Mouse (Mus musculus) limb, embryonic 11.5 days (tissue): ENCODE results near the gene Abt1. TPM values are rescaled to one million over a fixed set of nuclear protein-coding genes. Genes with fewer than 3 reads are reported as not detected.

ENCODE experiments used
- ATAC-seq: fragments of 200-750 bp; cut with Nextera tagmentation; 2 replicates; pipeline ENCODE4 v1.8.0; 2017; ENCODE audit warnings: low read depth; ENCODE audit not compliant: insufficient number of reproducible peaks, low FRiP score, low TSS enrichment
- DNase-seq: peaks from one replicate; pipeline ENCODE4 v3.0.0-alpha.2; 2015; ENCODE audit warnings: low spot score
- H3K27ac ChIP-seq: fragments of 300-500 bp; sonication (generic); replicated peaks from 2 replicates; pipeline ENCODE4 v1.5.1; 2014; ENCODE audit warnings: low read depth, mild to moderate bottlenecking, low read length
- H3K27me3 ChIP-seq: fragments of 300-500 bp; sonication (generic); 2 replicates; pipeline ENCODE4 v1.6.1; 2014; ENCODE audit warnings: mild to moderate bottlenecking, low read length, mixed read lengths; ENCODE audit not compliant: control insufficient read depth, insufficient read depth
- H3K36me3 ChIP-seq: fragments of 300-500 bp; sonication (generic); 2 replicates; pipeline ENCODE4 v1.6.1; 2014; ENCODE audit warnings: mild to moderate bottlenecking, low read length, moderate library complexity, mixed read lengths; ENCODE audit not compliant: control insufficient read depth, insufficient read depth
- H3K4me1 ChIP-seq: fragments of 300-500 bp; sonication (generic); 2 replicates; pipeline ENCODE4 v1.6.1; 2014; ENCODE audit warnings: low read length, mixed read lengths; ENCODE audit not compliant: control insufficient read depth, insufficient read depth
- H3K4me2 ChIP-seq: fragments of 300-500 bp; sonication (generic); 2 replicates; pipeline ENCODE4 v1.6.1; 2014; ENCODE audit warnings: low read depth, mild to moderate bottlenecking, moderate library complexity; ENCODE audit not compliant: severe bottlenecking
- H3K4me3 ChIP-seq: fragments of 300-500 bp; sonication (generic); 2 replicates; pipeline ENCODE4 v1.5.1; 2014; ENCODE audit warnings: low read depth, low read length
- H3K9ac ChIP-seq: fragments of 300-500 bp; sonication (generic); 2 replicates; pipeline ENCODE4 v1.6.1; 2014; ENCODE audit warnings: mild to moderate bottlenecking, low read length
- H3K9me3 ChIP-seq: fragments of 300-500 bp; sonication (generic); 2 replicates; pipeline ENCODE4 v1.6.1; 2016; ENCODE audit warnings: low read length; ENCODE audit not compliant: control insufficient read depth
- WGBS: fragments of 180-500 bp; shearing (Covaris S2); extraction: QIAGEN DNeasy Blood & Tissue Kit; methylation state at CpG from one replicate; pipeline ENCODE4 v1.1.7; 2014; 5-methylcytosine and 5-hydroxymethylcytosine counted together
- polyA plus RNA-seq: library from polyadenylated mRNA; unstranded; fragments of >200 nt; fragmentation: Nextera tagmentation; extraction: Ambion mirVana; gene quantifications from 2 replicates; pipeline ENCODE4 v1.2.1, GENCODE M21; 2014

The Abt1 gene
- polyA plus RNA-seq, 1 experiment from 2014 or later, result 17.4 TPM

DNA sequence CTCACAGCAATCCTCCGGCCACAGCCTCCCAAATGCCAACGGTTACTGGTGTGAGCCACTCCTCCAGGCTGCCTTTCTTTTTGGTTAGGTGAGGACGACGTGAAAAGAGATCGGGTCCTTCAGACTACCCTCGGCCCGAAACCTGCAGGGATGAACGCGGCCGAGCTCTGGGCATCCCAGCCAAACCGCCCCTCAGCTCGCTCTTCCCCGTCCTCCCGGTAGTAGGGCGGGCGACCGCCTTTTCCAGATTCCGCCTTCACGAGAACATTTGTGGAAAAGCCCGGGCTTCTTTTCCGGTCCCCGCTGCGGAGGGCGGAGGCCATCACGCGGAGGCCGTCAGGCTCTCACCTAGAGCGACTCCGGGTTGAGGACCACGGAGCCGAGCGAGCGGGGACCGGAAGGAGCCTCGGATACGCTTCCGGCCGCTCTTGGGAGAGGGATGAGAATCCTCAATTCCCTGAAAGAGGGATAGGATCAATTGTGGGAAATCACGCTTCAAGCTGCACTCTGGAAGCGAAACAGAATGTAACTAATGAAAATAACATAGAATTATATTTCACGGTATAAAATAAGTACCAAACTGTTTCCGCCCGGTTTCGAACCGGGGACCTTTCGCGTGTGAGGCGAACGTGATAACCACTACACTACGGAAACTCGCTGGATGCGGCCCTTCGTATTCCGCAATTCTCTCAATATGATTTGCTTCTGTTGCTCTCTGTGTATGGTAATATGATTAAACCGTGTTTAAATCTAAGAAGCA lies 22.1 kb upstream of the Abt1 start:
- under 1% methylated on average over 55 of the region's 55 CpGs for WGBS
- peak overlapping the region; percentile 79 for H3K4me2 ChIP-seq
- no peaks in the 10 kb centered on the region for H3K4me1 ChIP-seq

DNA sequence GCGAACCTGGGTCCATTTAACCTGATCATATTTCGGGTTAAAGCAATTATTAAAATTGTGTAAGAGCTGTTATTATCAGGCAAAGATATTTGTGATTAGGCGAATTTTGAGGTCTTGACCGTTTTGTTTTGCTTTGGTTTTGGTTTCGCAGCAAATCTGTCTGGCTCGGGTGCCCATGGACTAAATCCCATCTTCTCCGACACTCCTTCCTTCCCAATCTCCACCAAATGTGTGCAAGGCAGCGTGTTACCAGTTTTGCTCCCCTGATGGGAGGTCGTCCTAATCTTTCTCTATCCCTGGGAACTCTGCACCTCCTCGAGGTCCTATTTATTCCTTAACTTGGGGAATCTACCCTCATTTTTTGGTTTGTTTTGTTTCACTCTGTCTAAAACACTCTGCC lies 21.5 kb upstream of the Abt1 start:
- peak overlapping the region; percentile 79 for H3K4me2 ChIP-seq
- H3K27ac ChIP-seq, result peak overlapping the region; percentile 97
- H3K4me1 ChIP-seq, result no peaks in the 10 kb centered on the region
- peak overlapping the region; percentile 91 for H3K9ac ChIP-seq
- H3K9me3 ChIP-seq, result no peaks in the 10 kb centered on the region
- H3K4me3 ChIP-seq, result peak overlapping the region; percentile 62
- ATAC-seq (no peak), DNase-seq (no peak)
- no peaks in the 10 kb centered on the region for H3K36me3 ChIP-seq
- WGBS, result 2% methylated on average over 10 of the region's 10 CpGs
- H3K27me3 ChIP-seq, result no peaks in the 10 kb centered on the region

More for the DNA sequence above, 22.1 kb upstream of the Abt1 start:
- peak overlapping the region; percentile 97 for H3K27ac ChIP-seq
- peak overlapping the region; percentile 62 for H3K4me3 ChIP-seq
- H3K9ac ChIP-seq, result peak overlapping the region; percentile 91
- no peaks in the 10 kb centered on the region for H3K9me3 ChIP-seq
- DNase-seq (peak; percentile 98), ATAC-seq (peak; percentile 92)
- no peaks in the 10 kb centered on the region for H3K27me3 ChIP-seq
- no peaks in the 10 kb centered on the region for H3K36me3 ChIP-seq

GRCm38 (mm10) chr13:23444451-23444850 lies 20.8 kb upstream of the Abt1 start:
- H3K4me1 ChIP-seq, result no peaks in the 10 kb centered on the region
- no peak overlapping the region for H3K4me3 ChIP-seq
- no peaks in the 10 kb centered on the region for H3K9me3 ChIP-seq
- H3K36me3 ChIP-seq, result no peaks in the 10 kb centered on the region
- 72% methylated on average over 5 of the region's 5 CpGs for WGBS
- ATAC-seq (no peak), DNase-seq (no peak)
- H3K27me3 ChIP-seq, result no peaks in the 10 kb centered on the region
- H3K4me2 ChIP-seq, result peak overlapping the region; percentile 79; the same call in 1 of the 2 replicates
- no peak overlapping the region for H3K27ac ChIP-seq
- no peak overlapping the region for H3K9ac ChIP-seq

- H3K4me3 ChIP-seq, result no peak overlapping the region
- H3K27ac ChIP-seq, result no peak overlapping the region
- H3K9ac ChIP-seq, result no peak overlapping the region
- DNase-seq, result no peak
- 65% methylated on average over 10 of the region's 10 CpGs for WGBS
- ATAC-seq, result no peak
- no peaks in the 10 kb centered on the region for H3K27me3 ChIP-seq
- H3K4me2 ChIP-seq, result no peak overlapping the region
- H3K36me3 ChIP-seq, result no peaks in the 10 kb centered on the region
- no peaks in the 10 kb centered on the region for H3K4me1 ChIP-seq
- no peaks in the 10 kb centered on the region for H3K9me3 ChIP-seq
These were observed 16.2 kb upstream of the Abt1 start for GRCm38 (mm10) chr13:23439901-23440300.

DNA sequence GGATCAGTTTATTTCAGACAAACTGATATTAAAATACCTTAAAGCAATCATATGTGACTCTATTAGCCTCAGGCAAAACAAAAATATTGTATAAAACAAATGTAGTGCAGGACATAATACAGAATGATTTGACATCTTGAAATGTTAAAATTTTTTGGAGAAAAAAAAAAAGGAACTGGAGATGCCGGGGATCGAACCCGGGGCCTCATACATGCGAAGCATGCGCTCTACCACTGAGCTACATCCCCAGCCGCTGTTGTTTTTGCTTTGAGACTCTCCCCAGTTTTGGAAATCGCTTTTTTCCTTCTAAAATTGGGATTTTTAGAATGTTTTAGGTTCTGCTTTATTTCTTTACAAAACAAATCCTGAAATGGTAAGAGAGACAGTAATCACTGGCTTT lies 14.9 kb upstream of the Abt1 start:
- Histone ChIP-seq H3K4me1 (no peaks in the 10 kb centered on the region), H3K4me2 (peak overlapping the region; percentile 55), H3K27me3 (no peaks in the 10 kb centered on the region), H3K36me3 (no peaks in the 10 kb centered on the region), H3K9me3 (no peaks in the 10 kb centered on the region), H3K9ac (no peak overlapping the region), H3K27ac (no peak overlapping the region), H3K4me3 (peak overlapping the region; percentile 33)
- no peak; the same call in 1 of the 2 replicates for ATAC-seq
- WGBS, result 0% methylated on average over 7 of the region's 7 CpGs
- peak; percentile 82 for DNase-seq

GRCm38 (mm10) chr13:23437908-23438307 lies 14.2 kb upstream of the Abt1 start:
- H3K36me3 ChIP-seq, result no peaks in the 10 kb centered on the region
- peak overlapping the region; percentile 52 for H3K4me3 ChIP-seq
- under 1% methylated on average over 17 of the region's 17 CpGs for WGBS
- peak; percentile 96 for DNase-seq
- H3K9me3 ChIP-seq, result no peaks in the 10 kb centered on the region
- no peaks in the 10 kb centered on the region for H3K27me3 ChIP-seq
- peak; percentile 78; the same call in 1 of the 2 replicates for ATAC-seq
- H3K27ac ChIP-seq, result no peak overlapping the region
- H3K9ac ChIP-seq, result no peak overlapping the region
- H3K4me1 ChIP-seq, result no peaks in the 10 kb centered on the region
- H3K4me2 ChIP-seq, result peak overlapping the region; percentile 55

DNA sequence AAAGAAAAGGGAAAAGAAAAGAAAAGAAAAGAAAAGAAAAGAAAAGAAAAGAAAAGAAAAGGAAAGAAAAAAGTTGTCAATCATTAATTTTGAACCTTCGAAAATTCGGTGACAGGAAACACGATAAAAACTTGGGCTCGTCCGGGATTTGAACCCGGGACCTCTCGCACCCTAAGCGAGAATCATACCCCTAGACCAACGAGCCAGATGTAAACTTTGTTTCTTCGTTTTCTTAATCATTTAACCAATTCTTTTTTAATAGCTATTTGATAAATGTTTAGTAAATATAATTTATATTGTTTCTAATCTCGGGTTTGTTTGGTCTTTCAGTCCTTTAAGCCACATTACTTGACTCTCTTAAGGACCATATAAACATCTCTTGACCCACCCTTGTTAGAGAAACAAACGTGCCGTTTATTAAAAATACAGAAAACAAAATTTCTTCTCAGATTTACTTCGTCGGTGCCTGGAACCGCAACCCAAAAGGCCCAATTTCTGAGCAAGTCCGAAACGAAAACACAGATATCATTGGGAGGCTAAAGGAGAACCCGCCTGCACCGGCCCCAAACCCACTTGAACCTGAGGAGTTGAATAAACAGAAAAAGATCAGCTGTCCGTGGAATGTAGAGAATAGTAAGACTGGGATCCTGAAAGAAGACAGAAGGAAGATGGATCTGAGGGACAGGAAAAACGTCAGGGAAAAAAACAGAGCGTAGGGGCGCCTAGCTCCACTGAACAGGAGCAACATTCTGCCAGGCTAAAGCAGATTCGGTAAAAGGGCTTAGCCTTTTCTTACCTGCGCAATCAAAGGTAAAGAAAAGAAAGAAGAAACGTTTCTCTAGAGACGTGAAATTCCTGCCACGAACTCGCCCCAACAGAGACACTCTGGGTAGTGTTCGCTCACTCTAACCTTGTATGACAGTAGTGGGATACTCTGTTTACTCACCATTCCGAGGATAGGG lies 13.5 kb upstream of the Abt1 start:
- no peaks in the 10 kb centered on the region for H3K9me3 ChIP-seq
- H3K27me3 ChIP-seq, result no peaks in the 10 kb centered on the region
- H3K27ac ChIP-seq, result 0 out of 2 replicates have a peak overlapping the region, but pooled peaks have one; percentile 36
- H3K4me2 ChIP-seq, result peak overlapping the region; percentile 55
- ATAC-seq (0 out of 2 replicates have a peak, but pooled peaks have one; percentile 7), DNase-seq (peak; percentile 78)
- H3K9ac ChIP-seq, result peak overlapping the region; percentile 51
- whole genome bisulfite sequencing, result under 1% methylated on average over 32 of the region's 32 CpGs
- H3K36me3 ChIP-seq, result no peaks in the 10 kb centered on the region
- no peaks in the 10 kb centered on the region for H3K4me1 ChIP-seq
- H3K4me3 ChIP-seq, result peak overlapping the region; percentile 52

GRCm38 (mm10) chr13:23436231-23436661 lies 12.6 kb upstream of the Abt1 start:
- Histone ChIP-seq H3K9ac (no peak overlapping the region), H3K27ac (no peak overlapping the region), H3K36me3 (no peaks in the 10 kb centered on the region), H3K9me3 (no peaks in the 10 kb centered on the region), H3K4me2 (peak overlapping the region; percentile 39), H3K4me1 (no peaks in the 10 kb centered on the region), H3K27me3 (no peaks in the 10 kb centered on the region), H3K4me3 (peak overlapping the region; percentile 25)
- ATAC-seq (no peak), DNase-seq (peak; percentile 71)
- WGBS, result under 1% methylated on average over 11 of the region's 11 CpGs
